Mouse (Mus musculus) G1E (cell line): ENCODE measurements at regions not wholly inside any gene's neighbourhood (a gene's known extent, or its start where the extent isn't known, plus 50 kb on each side); places are given as distances from the start of the nearest gene placed in this dataset.

ENCODE experiments used
- CTCF ChIP-seq: IDR thresholded peaks from 2 replicates; pipeline ENCODE4 v1.5.1; 2012; ENCODE audit warnings: low read depth, low read length, inconsistent platforms, mixed read lengths
- GATA1 ChIP-seq: IDR thresholded peaks from 2 replicates; pipeline ENCODE4 v1.6.1; 2012; ENCODE audit warnings: borderline replicate concordance, low read length, inconsistent platforms, mixed read lengths

DNA sequence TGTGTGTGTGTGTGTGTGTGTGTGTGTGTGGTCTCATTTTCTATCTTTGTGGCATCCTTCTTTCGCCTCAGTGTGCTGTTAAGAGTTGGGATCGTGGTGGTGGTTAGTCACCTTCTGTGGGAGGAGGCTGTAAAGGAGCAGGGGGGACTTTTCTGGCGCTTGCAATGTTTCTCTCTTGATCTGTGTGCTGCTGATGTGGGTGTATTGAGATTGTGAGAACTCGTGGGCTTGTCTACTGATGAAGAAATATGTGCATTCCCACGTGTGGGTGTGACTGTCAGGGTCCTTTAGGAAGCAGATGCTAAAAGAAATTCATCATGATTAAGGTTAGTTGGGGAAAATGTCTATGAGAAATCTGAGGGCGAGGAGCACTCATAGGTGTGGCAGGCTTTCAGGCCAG is 1422.4 kb upstream of the Gm6569 start:
- TF ChIP-seq CTCF: no peak
- TF ChIP-seq GATA1: no peak
